Mouse (Mus musculus) cerebellum, adult 8-10 months (tissue): ENCODE results near the gene Spata31.

Experiments used
- DNase-seq: peaks from one replicate; pipeline ENCODE4 v3.0.0; 2022

Spata31 gene

GRCm38 (mm10) chr13:64917191-64917590 lies at the start of gene Spata31:
Gene Spata31, plus strand, starts transcription at chr13:64917406.
- no peak for DNase-seq

GRCm38 (mm10) chr13:64903132-64903531 lies 14.1 kb upstream of the Spata31 start:
- DNase-seq = no peak

GRCm38 (mm10) chr13:64903585-64904208 lies 13.5 kb upstream of the Spata31 start, which contains the start of gene Cntnap3:
Gene Cntnap3, minus strand, starts transcription at chr13:64903955.
- DNase-seq = no peak
